Mouse (Mus musculus): ENCODE results near the gene Rbm11.

Gene Rbm11

DNA sequence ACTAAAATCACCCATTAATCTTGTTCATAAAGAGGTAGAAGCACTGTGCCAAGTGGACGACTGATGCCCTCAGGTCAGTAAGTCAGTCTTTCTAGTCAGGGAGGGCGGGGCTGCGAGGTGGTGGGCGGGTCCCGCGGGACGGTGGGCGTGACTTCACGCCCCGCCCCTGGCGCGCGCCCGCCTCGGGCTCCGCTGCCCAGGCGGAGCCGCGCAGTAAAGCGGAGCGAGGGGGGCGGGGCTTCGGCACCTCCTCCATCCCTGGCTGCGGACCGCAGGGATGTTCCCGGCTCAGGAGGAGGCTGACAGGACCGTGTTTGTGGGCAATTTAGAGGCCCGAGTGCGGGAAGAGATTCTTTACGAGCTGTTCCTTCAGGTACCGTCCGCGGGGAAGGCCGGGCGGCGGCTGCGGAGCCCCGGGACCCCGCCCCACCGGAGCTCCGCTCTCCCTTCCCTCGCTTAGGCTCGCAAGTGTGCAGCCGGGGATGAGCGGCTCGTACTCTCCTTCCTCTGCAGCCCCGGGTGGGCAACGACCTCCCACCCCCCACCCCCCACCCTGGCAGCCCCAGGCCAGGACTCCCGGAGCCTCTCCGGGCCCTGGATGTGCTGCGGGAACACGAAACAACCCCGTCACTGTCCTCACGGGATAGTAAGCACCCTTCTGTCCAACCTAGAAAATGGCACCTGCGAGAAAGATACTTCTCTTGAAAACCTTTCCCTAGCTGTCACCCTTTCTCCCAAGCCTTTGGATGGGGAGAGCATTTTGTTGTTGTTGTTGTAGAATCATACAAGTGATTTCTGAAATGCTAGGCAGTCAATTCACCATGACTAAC, at the start of gene Rbm11:
Rbm11 (plus strand) TSS at position 174 of the 830 bp plus-strand sequence.
- peak; percentile 83 for DNase-seq

- no peak for DNase-seq
Measured at GRCm38 (mm10) chr16:75545310-75545709, 47.3 kb upstream of the Rbm11 start.

DNA sequence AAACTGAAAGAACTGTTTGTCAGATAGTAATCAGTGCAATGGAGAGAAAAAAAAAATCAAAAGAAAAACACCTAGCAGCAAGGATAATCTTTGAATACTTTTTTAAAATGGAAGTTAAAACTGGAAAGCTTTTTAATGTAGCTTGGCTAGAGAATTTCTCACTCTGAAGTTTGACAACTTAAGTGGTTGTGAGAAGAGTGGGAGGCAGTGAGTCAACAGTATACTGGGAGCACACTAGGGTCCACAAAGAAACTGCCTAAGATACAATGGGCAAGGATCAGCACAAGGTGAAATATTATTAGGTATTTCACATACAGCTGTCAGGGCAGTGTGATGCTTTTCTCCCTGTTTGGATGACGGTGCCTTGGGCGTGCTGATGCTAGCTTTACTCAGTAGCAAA, 29.7 kb upstream of the Rbm11 start:
- no peak for DNase-seq

DNA sequence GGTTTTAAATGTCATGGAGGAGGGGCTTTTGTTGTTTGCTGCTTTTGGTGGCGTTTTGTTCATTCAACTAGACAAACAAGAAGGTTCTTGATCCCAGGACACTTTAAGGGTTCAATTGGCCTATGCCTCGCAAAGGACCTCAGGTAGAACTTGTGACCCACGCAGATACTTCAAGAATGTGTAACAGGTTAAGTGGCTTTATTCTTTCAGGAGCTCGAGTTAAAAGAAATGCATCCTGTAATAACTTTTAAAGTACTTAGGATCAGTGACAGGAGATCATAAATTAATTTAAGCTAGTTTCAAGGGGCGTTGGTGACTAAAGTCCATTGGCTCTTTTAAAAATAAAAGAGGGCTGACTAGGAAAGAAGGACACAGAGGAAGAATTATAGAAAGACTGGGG, 10.4 kb upstream of the Rbm11 start:
- DNase-seq = no peak

GRCm38 (mm10) chr16:75585961-75586360, 6.7 kb upstream of the Rbm11 start, which contains the start of gene Lipi:
Gene Lipi (minus strand): TSS chr16:75586061.
- DNase-seq = no peak

DNA sequence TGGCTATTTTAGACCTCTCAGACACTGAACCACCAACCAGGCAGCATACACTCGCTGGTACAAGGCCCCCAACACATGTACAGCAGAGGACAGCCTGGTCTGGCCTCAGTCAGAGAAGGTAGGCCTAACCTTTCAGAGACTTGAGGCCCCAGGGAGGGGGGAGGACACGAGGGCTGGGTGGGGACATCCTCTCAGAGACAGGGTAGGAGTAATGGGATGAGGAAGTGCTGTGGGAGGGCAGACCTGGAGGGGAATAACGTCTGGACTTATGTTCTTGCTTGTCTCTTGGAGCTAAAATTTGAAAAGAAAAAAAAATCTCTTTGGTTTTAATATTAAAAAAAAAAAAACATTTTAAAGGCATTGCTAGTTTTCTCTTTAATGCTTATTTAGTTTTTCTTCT, 6.2 kb upstream of the Rbm11 start:
- DNase-seq = no peak

DNA sequence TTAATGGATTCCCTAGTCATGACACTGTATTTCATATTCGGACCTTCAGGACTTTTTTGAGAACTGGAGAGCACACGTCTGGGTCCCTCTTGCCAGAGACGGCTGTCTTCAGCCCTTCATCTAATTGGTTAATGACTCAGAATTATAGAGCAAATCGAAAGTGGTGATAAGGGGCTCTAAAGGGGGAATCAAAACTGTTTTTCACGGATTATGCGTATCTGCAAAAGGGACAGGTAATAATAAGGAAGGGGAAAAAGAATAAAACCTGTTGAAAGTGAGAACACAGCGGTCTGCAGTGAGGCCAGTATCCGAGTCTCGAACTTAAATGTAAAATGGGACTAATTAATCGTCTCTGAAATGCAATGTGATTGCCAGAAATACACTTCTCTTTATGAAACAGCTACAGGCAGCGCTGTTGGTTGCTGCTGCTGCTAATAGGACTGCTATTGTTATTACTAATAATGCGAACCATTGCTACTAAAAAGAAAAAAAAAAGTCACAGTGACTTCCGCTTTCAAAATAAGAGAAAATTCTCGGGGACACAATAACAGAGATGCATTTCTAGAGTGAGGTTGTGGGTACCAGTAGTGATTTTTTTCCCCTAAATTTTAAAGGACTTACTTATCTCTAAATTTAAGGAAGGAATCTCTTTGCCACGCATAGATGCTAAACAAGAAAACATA, 998 bp downstream of the Rbm11 start:
- no peak for DNase-seq

- DNase-seq = no peak
Measured at GRCm38 (mm10) chr16:75606415-75606814, 13.8 kb downstream of the Rbm11 start.

GRCm38 (mm10) chr16:75612561-75612960, 19.9 kb downstream of the Rbm11 start:
- no peak for DNase-seq

- no peak for DNase-seq
Measured at GRCm38 (mm10) chr16:75617651-75618349, 25.2 kb downstream of the Rbm11 start.

GRCm38 (mm10) chr16:75627862-75628261, 35.2 kb downstream of the Rbm11 start:
- no peak for DNase-seq

Data from right cerebral cortex, postnatal 25 days (tissue).